Mouse (Mus musculus): ENCODE results near the gene Efcab8.

Efcab8 gene

GRCm38 (mm10) chr2:153779394-153779981, at the start of gene Efcab8:
Gene Efcab8, plus strand, starts transcription at chr2:153779931.
- DNase-seq: no peak

- no peak for DNase-seq
Measured at GRCm38 (mm10) chr2:153734033-153734432, 45.7 kb upstream of the Efcab8 start.

- DNase-seq: peak; percentile 100
Measured at GRCm38 (mm10) chr2:153740500-153741436, 39.0 kb upstream of the Efcab8 start, which contains the start of gene Mapre1. Gene Mapre1, plus strand, starts transcription at chr2:153741274.

- peak; percentile 91 for DNase-seq
Measured at GRCm38 (mm10) chr2:153741437-153742065, 38.2 kb upstream of the Efcab8 start.

GRCm38 (mm10) chr2:153747994-153748393, 31.7 kb upstream of the Efcab8 start:
- no peak for DNase-seq

GRCm38 (mm10) chr2:153750363-153750762, 29.4 kb upstream of the Efcab8 start:
- peak; percentile 24 for DNase-seq

GRCm38 (mm10) chr2:153762121-153762520, 17.6 kb upstream of the Efcab8 start:
- DNase-seq: no peak

GRCm38 (mm10) chr2:153767484-153767883, 12.2 kb upstream of the Efcab8 start:
- DNase-seq: no peak

GRCm38 (mm10) chr2:153768881-153769280, 10.8 kb upstream of the Efcab8 start:
- DNase-seq: no peak

GRCm38 (mm10) chr2:153772950-153773349, 6.8 kb upstream of the Efcab8 start:
- DNase-seq: no peak

- no peak for DNase-seq
Measured at GRCm38 (mm10) chr2:153775472-153775871, 4.3 kb upstream of the Efcab8 start.

GRCm38 (mm10) chr2:153778638-153779362, 931 bp upstream of the Efcab8 start:
- DNase-seq: peak; percentile 94

- DNase-seq: no peak
Measured at GRCm38 (mm10) chr2:153781181-153781580, 1.4 kb downstream of the Efcab8 start.

- peak; percentile 46 for DNase-seq
Measured at GRCm38 (mm10) chr2:153784668-153785067, 4.9 kb downstream of the Efcab8 start.

- no peak for DNase-seq
Measured at GRCm38 (mm10) chr2:153793366-153793765, 13.6 kb downstream of the Efcab8 start.

GRCm38 (mm10) chr2:153795090-153795489, 15.4 kb downstream of the Efcab8 start:
- DNase-seq: peak; percentile 46

- peak; percentile 64 for DNase-seq
Measured at GRCm38 (mm10) chr2:153807464-153807863, 27.7 kb downstream of the Efcab8 start.

- no peak for DNase-seq
Measured at GRCm38 (mm10) chr2:153808146-153808545, 28.4 kb downstream of the Efcab8 start.

- no peak for DNase-seq
Measured at GRCm38 (mm10) chr2:153808841-153809240, 29.1 kb downstream of the Efcab8 start.

- peak; percentile 16 for DNase-seq
Measured at GRCm38 (mm10) chr2:153809921-153810320, 30.2 kb downstream of the Efcab8 start.

- DNase-seq: no peak
Measured at GRCm38 (mm10) chr2:153822005-153822543, 42.3 kb downstream of the Efcab8 start.

GRCm38 (mm10) chr2:153824593-153824992, 44.9 kb downstream of the Efcab8 start:
- DNase-seq: peak; percentile 58
